Mouse (Mus musculus) hindbrain, embryonic 10.5 days (tissue): ENCODE measurements around the gene Notch1. TPM values are rescaled to one million over a fixed set of nuclear protein-coding genes. Genes with fewer than 3 reads are reported as not detected.

Experiments used
- DNase-seq: peaks from one replicate; pipeline ENCODE4 v3.0.0-alpha.2; 2017; ENCODE audit warnings: low spot score
- H3K27ac ChIP-seq: fragments of 300-500 bp; sonication (generic); 2 replicates; pipeline ENCODE4 v1.5.1; 2016; ENCODE audit warnings: mild to moderate bottlenecking, moderate library complexity
- H3K27me3 ChIP-seq: fragments of 300-500 bp; sonication (generic); 2 replicates; pipeline ENCODE4 v1.6.1; 2016; ENCODE audit warnings: mild to moderate bottlenecking; ENCODE audit not compliant: poor library complexity, insufficient read depth, severe bottlenecking
- H3K36me3 ChIP-seq: fragments of 300-500 bp; sonication (generic); 2 replicates; pipeline ENCODE4 v1.6.1; 2016; ENCODE audit warnings: mild to moderate bottlenecking, moderate library complexity
- H3K4me1 ChIP-seq: fragments of 300-500 bp; sonication (generic); replicated peaks from 2 replicates; pipeline ENCODE4 v1.6.1; 2016; ENCODE audit warnings: mild to moderate bottlenecking
- H3K4me3 ChIP-seq: fragments of 300-500 bp; sonication (generic); 2 replicates; pipeline ENCODE4 v1.5.1; 2016; ENCODE audit warnings: mild to moderate bottlenecking, moderate library complexity
- H3K9me3 ChIP-seq: fragments of 300-500 bp; sonication (generic); 2 replicates; pipeline ENCODE4 v1.6.1; 2016; ENCODE audit warnings: mild to moderate bottlenecking, moderate library complexity
- WGBS: fragments of 180-500 bp; shearing (Covaris S2); methylation state at CpG from one replicate; pipeline ENCODE4 v1.1.7; 2016; 5-methylcytosine and 5-hydroxymethylcytosine counted together
- polyA plus RNA-seq: library from polyadenylated mRNA; unstranded; fragments of >200 nt; fragmentation: Nextera tagmentation; extraction: Ambion mirVana; gene quantifications from 2 replicates; pipeline ENCODE4 v1.2.1, GENCODE M21; 2016

Gene Notch1
- polyA plus RNA-seq, 1 experiment from 2014 or later: 46.4 TPM

DNA sequence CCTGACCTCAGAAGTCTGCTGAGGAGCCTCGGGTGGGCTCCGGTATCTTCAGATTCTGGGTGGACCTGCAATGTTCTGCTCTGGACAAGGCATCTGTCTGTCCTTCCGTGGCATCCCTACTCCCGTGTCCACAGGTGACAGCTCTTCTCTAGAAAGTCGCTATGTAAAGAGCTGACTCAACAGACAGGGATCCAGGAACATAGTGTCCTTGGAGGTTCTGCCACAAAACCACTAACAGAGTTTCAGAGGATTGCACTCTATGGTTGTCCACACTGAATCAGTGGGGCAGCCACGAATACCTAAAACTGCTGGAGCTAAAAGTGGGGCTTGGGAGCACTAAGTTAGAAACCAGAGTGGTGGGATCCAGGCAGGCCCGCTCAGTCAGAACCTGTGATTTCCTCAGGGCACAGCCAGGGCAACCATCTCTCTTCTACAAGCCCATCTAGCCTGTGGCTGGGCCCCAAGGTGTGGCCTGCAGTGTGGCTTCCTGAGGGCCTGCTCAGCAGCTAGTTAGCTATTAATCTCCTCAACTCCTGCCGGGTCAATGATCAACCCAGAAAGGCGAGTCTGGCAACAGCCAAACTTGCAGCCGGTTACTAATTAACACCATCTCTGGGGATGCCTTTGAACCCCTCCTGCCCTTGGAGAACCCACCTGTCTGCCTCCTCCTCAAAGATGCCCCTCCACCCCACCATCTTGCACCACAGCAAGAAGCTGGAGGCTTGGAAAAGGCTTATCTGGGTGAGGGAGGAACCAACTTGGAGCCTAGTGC is 34.6 kb downstream of the Notch1 start:
- H3K4me3 ChIP-seq: no peak overlapping the region
- DNase-seq: no peak
- H3K27ac ChIP-seq: peak overlapping the region; percentile 6; the same call in 1 of the 2 replicates
- WGBS: 85% methylated on average over 10 of the region's 10 CpGs
- peaks cover 90% of the 10 kb centered on the region for H3K4me1 ChIP-seq
- H3K27me3 ChIP-seq: no peaks in the 10 kb centered on the region
- H3K36me3 ChIP-seq: peaks cover 86% of the 10 kb centered on the region
- H3K9me3 ChIP-seq: no peaks in the 10 kb centered on the region

DNA sequence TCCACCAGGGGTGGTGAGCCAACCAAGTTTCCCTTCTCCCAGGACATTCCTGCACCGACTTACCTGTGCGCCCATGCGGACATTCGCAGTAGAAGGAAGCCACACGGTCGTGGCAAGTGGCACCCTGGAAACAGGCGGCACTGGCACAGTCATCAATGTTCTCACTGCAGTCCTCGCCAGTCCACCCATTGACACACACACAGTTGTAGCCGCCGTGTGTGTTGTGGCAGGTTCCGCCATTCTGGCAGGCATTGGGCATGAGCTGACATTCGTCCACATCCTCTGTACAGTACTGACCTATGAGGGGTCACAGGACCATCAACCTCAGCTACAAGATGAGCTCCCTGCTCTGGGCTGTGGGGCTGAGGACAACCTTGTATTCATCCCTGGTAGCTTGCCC is 35.6 kb downstream of the Notch1 start:
- no peak for DNase-seq
- Histone ChIP-seq H3K27me3 (no peaks in the 10 kb centered on the region), H3K27ac (peak overlapping the region; percentile 29; the same call in 1 of the 2 replicates), H3K9me3 (no peaks in the 10 kb centered on the region), H3K36me3 (peaks cover 96% of the 10 kb centered on the region), H3K4me1 (peaks cover 90% of the 10 kb centered on the region), H3K4me3 (no peak overlapping the region)
- WGBS: 95% methylated on average over 12 of the region's 12 CpGs

DNA sequence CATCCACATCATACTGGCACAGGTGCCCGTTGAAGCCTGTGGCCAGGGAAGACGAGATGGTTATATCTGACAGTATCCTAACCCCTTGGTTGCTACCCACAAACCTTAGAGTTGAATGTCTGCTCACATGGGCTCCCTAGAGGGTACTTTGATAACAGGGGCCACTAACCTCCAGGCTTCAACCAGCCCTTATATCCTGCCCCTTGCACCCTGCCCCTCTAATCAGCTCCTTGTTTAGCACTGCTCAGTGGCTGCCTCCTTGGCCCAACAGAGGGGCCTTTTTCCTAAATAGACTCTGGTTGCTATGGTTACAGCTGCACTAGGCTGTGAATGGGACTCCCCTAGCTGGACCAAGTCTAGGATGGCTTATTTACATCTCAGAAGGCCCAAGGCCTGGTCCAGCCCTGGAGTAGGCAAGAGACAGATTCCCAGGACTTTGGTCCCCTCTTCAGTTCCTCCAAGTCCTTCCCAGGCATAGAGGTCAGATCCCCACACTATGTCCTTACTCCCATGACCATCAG is 37.7 kb downstream of the Notch1 start:
- Histone ChIP-seq H3K4me1 (peaks cover 83% of the 10 kb centered on the region), H3K27me3 (no peaks in the 10 kb centered on the region), H3K36me3 (peaks cover 100% of the 10 kb centered on the region), H3K27ac (peak overlapping the region; percentile 75), H3K9me3 (no peaks in the 10 kb centered on the region), H3K4me3 (no peak overlapping the region)
- WGBS: 82% methylated on average over 2 of the region's 2 CpGs
- peak; percentile 44 for DNase-seq

DNA sequence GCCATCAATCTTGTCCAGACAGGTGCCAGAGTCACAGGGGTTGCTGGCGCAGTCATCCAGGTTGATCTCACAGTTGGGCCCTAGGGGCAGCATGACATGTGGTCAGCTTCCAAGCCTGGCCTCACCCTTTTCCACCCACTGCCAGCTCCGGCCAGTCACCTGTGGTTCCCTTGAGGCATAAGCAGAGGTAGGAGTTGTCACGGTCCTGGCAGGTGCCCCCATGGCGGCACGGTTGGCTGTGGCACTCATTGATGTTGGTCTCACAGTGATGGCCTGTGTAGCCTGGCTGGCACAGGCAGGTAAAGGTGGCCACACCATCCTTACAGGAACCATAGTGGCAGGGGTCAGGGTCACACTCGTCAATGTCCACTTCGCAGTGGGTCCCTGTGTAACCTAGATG is 38.6 kb downstream of the Notch1 start:
- H3K27ac ChIP-seq: peak overlapping the region; percentile 75
- peaks cover 100% of the 10 kb centered on the region for H3K36me3 ChIP-seq
- no peaks in the 10 kb centered on the region for H3K9me3 ChIP-seq
- 94% methylated on average over 7 of the region's 7 CpGs for WGBS
- no peak for DNase-seq
- H3K4me3 ChIP-seq: no peak overlapping the region
- no peaks in the 10 kb centered on the region for H3K27me3 ChIP-seq
- H3K4me1 ChIP-seq: peaks cover 74% of the 10 kb centered on the region

DNA sequence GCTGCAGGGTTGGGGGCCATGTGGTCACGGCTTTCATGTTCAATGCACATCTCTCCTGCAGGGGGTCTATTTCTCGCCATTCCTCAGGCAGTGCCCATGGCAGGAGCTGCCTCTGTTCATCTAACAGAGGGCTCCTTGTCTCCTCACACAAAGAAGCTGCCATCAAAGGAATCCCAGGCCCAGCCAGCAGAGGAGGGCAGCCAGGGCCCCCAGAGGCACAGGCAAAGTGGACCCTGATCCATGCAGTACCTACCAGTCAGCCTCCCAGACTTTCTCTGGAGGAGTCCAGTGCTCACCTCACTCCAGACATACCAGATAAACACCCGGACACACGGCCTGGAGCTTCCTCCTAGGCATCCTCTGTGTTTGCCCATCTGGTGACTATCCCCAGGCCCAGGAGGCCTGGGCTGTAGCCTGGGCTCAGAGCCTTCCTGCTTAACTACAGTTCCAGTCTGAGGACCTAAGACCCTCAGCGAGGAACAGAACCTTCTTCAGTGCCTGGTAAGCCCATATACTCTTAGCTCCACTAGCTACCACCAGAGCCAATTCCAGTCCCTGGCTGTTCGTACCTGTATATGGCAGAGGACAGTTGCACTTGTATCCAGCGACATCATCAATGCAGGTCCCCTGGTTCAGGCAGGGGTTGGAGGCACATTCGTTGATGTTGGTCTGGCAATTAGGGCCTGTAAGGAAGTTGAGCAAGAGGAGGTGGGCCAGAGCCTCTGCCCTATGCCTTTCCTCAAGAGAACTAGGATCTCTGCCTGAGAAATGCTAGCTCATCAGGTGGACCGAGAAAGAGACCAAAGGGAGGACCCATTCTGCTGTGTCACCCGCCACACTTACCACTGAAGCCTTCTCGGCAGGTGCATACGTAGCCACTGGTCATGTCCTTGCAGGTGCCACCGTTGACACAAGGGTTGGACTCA is 40.7 kb downstream of the Notch1 start:
- WGBS: 70% methylated on average over 13 of the region's 13 CpGs
- no peaks in the 10 kb centered on the region for H3K27me3 ChIP-seq
- peaks cover 100% of the 10 kb centered on the region for H3K36me3 ChIP-seq
- H3K9me3 ChIP-seq: no peaks in the 10 kb centered on the region
- peak; percentile 51 for DNase-seq
- H3K4me1 ChIP-seq: peaks cover 60% of the 10 kb centered on the region
- H3K27ac ChIP-seq: peak overlapping the region; percentile 86
- H3K4me3 ChIP-seq: peak overlapping the region; percentile 20; the same call in 1 of the 2 replicates

DNA sequence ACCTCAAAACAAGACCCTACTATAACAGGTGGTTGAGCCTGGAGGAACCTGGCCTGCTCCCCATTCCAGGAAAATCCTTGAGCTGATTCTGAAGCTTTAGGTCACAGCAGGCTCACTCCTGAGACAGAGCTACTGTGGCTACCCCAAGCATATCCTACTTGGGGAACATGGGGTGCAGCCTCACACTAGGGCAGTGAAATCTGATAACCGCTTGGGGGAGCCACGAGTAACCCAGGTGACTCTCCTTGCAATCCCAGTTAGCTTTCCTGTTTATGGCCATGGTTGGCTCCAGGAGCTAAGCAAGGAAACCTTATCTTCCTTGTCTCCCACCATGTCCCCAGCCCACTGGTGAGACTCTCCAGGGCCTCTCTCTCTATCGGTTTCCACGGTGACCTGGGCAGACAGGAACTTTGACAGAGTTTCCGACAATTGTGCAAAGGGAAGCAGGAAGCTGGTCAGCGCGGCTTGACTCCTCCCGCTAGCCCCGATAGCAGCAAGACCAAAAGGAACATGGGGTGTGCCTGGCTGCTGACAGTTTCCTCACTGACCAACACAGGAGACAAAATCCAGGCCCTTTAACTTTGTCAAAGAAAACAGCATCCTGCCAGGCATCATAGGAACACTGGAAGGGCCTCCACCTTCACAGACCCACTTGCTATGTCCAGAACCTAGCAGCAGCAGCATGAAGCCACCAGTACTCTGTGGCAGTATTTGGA is 41.5 kb downstream of the Notch1 start:
- peak overlapping the region; percentile 86 for H3K27ac ChIP-seq
- no peak for DNase-seq
- H3K36me3 ChIP-seq: peaks cover 100% of the 10 kb centered on the region
- no peaks in the 10 kb centered on the region for H3K9me3 ChIP-seq
- H3K27me3 ChIP-seq: no peaks in the 10 kb centered on the region
- 0 out of 2 replicates have a peak overlapping the region, but pooled peaks have one; percentile 20 for H3K4me3 ChIP-seq
- 41% methylated on average over 9 of the region's 9 CpGs for WGBS
- H3K4me1 ChIP-seq: peaks cover 54% of the 10 kb centered on the region

DNA sequence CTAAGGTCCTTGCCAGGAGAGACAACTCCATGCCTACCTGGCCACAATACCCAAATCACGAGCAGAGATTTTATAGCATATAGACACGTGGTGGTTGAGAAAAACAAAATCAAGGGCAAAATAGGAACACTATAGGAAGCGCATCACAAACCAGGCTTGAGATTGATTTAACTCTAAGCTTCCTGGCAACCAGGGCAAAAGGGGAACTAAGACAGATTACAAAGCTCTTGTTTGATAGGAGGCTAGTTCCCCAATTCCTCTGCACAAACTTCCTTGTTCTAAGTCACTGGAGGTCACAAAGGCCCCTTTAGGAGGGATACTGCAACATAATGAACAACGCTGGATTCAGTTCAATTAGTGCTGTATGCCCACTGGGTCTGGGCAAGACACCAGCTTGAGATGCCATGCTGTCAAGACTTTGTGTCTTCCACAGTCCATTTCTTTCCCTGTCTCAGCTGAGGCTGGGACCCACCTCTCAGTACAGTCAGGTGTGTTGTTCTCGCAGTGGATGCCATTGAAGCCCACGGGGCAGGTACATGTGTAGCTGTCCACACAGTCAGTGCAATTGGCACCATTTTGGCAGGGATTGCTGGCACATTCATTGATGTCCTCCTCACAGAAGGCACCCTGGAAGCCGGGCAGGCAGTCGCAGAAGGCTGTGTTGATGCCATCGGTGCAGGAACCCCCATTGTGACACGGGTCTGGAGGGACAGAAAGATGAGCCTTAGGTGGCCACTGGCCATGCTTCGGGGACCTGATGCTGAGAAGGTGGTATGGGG is 44.0 kb downstream of the Notch1 start:
- 95% methylated on average over 11 of the region's 11 CpGs for WGBS
- Histone ChIP-seq H3K27ac (no peak overlapping the region), H3K4me1 (peaks cover 30% of the 10 kb centered on the region), H3K4me3 (no peak overlapping the region), H3K9me3 (no peaks in the 10 kb centered on the region), H3K27me3 (no peaks in the 10 kb centered on the region), H3K36me3 (peaks cover 100% of the 10 kb centered on the region)
- DNase-seq: no peak

DNA sequence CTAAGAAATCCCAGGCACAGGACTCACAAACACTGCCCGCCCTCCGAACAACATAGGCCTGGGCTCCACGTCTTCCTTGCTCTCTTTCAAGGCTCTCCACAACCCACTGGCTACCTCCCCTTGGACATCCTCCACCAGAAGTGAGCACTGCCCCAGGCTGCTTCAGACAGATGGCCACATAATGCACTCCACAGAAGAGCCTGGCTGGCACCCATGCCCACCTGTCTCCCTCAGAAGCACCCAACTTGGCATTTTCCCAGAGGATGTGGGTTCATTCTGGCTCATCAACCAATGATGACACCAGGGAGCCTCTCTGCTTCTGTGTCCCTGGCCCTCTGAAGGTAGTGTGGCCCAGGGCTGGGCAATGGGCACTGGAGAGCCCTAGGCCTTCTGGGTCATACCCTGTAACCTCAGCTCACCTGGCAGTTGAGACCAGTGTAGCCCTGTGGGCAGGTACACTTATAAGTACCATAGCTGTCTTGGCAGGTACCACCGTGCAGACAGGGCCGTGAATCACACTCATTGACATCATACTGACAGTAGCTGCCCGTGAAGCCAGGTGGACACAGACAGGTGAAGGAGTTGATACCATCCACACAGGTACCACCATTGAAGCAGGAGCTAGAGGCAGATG is 44.7 kb downstream of the Notch1 start:
- DNase-seq: no peak
- H3K9me3 ChIP-seq: no peaks in the 10 kb centered on the region
- no peak overlapping the region for H3K27ac ChIP-seq
- peaks cover 23% of the 10 kb centered on the region for H3K4me1 ChIP-seq
- peaks cover 100% of the 10 kb centered on the region for H3K36me3 ChIP-seq
- H3K27me3 ChIP-seq: no peaks in the 10 kb centered on the region
- 95% methylated on average over 6 of the region's 6 CpGs for WGBS
- no peak overlapping the region for H3K4me3 ChIP-seq

DNA sequence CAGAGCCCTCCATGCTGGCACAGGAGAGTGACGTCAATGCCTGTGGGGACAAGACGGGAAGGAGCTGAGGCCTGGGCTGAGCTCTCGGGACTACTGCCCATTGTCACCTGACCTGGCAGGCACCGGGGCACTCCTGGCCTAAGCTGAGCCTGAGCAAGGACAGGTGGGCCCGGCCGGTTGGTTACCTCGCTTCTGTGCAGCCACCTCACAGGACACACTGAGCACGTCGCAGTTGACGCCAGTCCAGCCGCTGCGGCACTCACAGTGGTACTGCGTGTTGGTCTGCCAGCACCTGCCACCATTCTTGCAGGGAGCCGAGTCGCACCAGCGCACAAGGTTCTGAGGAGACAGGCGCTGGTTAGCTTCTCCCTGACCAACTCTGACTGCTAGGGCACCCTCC is 45.5 kb downstream of the Notch1 start:
- Histone ChIP-seq H3K27ac (no peak overlapping the region; the same call in 1 of the 2 replicates), H3K36me3 (peaks cover 100% of the 10 kb centered on the region), H3K27me3 (no peaks in the 10 kb centered on the region), H3K9me3 (no peaks in the 10 kb centered on the region), H3K4me3 (no peak overlapping the region), H3K4me1 (peaks cover 15% of the 10 kb centered on the region)
- WGBS: 94% methylated on average over 17 of the region's 17 CpGs
- DNase-seq: no peak

DNA sequence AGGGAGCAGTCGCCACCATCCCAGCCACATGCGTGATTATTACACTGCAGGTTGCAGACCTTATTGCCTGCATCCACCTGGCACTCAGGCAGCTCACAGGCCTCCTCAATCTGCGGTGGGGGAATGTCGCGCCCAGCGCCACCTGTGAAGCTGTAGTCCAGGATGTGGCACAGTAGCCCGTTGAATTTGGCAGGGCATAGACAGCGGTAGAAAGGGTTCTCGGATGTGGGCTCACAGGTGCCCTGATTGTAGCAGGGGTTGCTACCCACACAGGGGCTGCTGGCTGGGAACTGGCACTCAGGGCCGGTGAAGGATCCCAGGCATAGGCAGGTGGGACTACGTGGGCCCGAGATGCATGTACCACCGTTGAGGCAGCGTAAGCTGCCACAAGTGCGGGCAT is 48.1 kb downstream of the Notch1 start:
- Histone ChIP-seq H3K27me3 (no peaks in the 10 kb centered on the region), H3K4me3 (no peak overlapping the region), H3K4me1 (no peaks in the 10 kb centered on the region), H3K9me3 (no peaks in the 10 kb centered on the region), H3K27ac (no peak overlapping the region), H3K36me3 (peaks cover 100% of the 10 kb centered on the region)
- DNase-seq: no peak
- 98% methylated on average over 15 of the region's 15 CpGs for WGBS

DNA sequence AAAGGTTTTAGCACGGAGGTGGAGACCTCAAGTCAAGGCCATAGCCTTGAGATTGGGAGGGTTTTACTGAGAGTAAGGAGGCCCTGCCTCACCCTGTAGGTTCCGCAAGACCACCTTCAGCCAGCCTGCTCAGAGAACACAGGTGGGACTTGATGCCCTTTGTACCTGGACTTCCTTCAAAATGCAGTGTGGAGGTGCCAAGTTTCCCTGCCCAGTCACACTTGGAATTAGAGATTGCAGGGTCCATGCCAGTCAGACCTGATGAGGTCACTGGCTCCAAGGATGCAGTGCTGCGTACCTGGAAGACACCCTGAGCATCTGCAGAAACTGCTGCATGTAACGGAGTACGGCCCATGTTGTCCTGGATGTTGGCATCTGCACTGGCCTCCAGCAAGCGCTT is 53.1 kb downstream of the Notch1 start:
- H3K4me1 ChIP-seq: peaks cover 26% of the 10 kb centered on the region
- 96% methylated on average over 6 of the region's 6 CpGs for WGBS
- DNase-seq: no peak
- H3K27me3 ChIP-seq: no peaks in the 10 kb centered on the region
- H3K36me3 ChIP-seq: peaks cover 100% of the 10 kb centered on the region
- no peak overlapping the region for H3K4me3 ChIP-seq
- no peak overlapping the region for H3K27ac ChIP-seq
- no peaks in the 10 kb centered on the region for H3K9me3 ChIP-seq
